Mouse (Mus musculus): ENCODE measurements around the gene Sirpa. TPM values are rescaled to one million over a fixed set of nuclear protein-coding genes. Genes with fewer than 3 reads are reported as not detected.

The Sirpa gene
- polyA plus RNA-seq, 1 experiment from 2014 or later = 39.8 TPM

DNA sequence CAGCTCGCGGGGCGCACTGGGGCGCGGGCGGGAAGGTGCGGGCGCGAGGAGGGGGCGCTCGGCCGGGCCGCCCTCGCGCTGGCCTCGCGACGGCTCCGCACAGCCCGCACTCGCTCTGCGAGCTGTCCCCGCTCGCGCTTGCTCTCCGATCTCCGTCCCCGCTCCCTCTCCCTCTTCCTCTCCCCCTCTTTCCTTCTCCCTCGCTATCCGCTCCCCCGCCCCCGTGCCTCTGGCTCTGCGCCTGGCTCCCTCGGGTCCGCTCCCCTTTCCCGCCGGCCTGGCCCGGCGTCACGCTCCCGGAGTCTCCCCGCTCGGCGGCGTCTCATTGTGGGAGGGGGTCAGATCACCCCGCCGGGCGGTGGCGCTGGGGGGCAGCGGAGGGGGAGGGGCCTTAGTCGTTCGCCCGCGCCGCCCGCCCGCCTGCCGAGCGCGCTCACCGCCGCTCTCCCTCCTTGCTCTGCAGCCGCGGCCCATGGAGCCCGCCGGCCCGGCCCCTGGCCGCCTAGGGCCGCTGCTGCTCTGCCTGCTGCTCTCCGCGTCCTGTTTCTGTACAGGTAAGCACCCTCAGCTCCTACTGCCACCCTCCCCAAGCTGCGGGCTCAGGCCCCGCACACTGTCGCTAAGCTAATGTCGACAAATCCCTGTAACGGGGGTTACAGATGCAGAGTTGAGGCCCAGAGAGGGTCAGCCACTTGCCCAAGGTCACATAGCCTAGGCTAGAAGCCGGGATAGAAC lies 673 bp downstream of the Sirpa start:
- Histone ChIP-seq H3K9ac (replicated peaks; ENCODE audit: low read depth, low read length) (peak overlapping the region; percentile 85), H3K27ac (ENCODE audit: low read depth, low read length) (peak overlapping the region; percentile 87), H3K4me2 (ENCODE audit: low read depth, low read length) (peak overlapping the region; percentile 93), H3K27me3 (ENCODE audit: control insufficient read depth, insufficient read depth, low read length) (0 out of 2 replicates have a peak, but pooled peaks cover 2% of the 10 kb centered on the region), H3K36me3 (ENCODE audit: control insufficient read depth, insufficient read depth, low read length) (no peaks in the 10 kb centered on the region), H3K4me3 (ENCODE audit: low read depth, low read length) (peak overlapping the region; percentile 77), H3K9me3 (ENCODE audit: control insufficient read depth, low read length) (no peaks in the 10 kb centered on the region), H3K4me1 (ENCODE audit: control insufficient read depth, insufficient read depth, low read length) (peaks cover 17% of the 10 kb centered on the region)
- WGBS = under 1% methylated on average over 55 of the region's 77 CpGs
- peak; percentile 84 for ATAC-seq (ENCODE audit: low read depth)

DNA sequence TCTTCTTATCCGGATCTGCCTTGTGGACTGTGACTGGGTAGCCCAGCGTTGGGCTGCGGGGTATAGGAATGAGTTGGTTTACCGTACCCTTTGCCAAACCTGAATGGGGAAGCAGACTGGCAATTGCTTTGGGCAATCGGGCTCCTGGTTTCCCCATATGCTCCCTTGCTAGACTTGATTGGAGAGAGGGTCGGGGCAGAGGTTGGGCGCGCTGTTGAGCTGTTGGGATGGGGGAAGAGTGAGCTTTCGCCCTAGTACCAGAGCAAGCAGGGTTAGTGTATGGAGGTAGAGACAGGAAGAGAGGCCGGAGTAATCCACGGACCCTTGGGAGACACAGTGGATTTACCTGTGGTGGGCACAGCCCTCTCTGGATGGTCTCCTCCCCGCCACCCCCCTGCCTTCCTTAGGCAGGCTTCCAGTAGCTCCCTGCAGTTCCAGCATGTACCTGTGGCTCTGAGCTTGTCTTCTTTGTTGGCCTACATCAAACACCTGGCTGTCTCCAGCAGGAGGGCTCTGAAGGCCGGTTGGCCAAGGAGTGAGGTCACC lies 1.3 kb downstream of the Sirpa start:
- Histone ChIP-seq H3K27ac (ENCODE audit: low read depth, low read length) (peak overlapping the region; percentile 87), H3K36me3 (ENCODE audit: control insufficient read depth, insufficient read depth, low read length) (no peaks in the 10 kb centered on the region), H3K4me3 (ENCODE audit: low read depth, low read length) (peak overlapping the region; percentile 77), H3K4me2 (ENCODE audit: low read depth, low read length) (peak overlapping the region; percentile 93), H3K27me3 (ENCODE audit: control insufficient read depth, insufficient read depth, low read length) (0 out of 2 replicates have a peak, but pooled peaks cover 2% of the 10 kb centered on the region), H3K4me1 (ENCODE audit: control insufficient read depth, insufficient read depth, low read length) (peaks cover 17% of the 10 kb centered on the region), H3K9me3 (ENCODE audit: control insufficient read depth, low read length) (no peaks in the 10 kb centered on the region), H3K9ac (replicated peaks; ENCODE audit: low read depth, low read length) (peak overlapping the region; percentile 85)
- ATAC-seq (ENCODE audit: low read depth) = peak; percentile 0
- 5% methylated on average over 13 of the region's 13 CpGs for WGBS

DNA sequence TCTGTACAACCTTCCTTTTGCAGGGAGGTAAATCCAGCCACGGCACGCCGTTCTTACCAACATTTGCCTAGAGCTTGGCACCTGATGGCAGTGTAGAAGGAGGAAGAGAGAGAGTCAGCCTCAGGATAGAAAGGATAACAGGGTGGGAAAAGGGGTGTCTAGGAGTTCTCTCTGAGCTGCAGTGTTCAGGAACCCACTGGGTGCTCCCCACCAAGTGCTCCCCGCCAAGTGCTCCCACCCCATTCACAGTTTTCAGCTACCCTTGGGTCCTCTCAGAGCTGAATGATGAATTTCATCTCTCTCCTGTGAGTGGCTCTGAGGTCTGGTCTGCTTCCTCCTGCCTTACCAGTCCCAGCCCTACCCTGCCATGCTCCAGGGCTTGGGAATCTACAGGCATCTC lies 1.9 kb downstream of the Sirpa start:
- H3K4me3 ChIP-seq (ENCODE audit: low read depth, low read length) = peak overlapping the region; percentile 77; the same call in 1 of the 2 replicates
- H3K27me3 ChIP-seq (ENCODE audit: control insufficient read depth, insufficient read depth, low read length) = 0 out of 2 replicates have a peak, but pooled peaks cover 2% of the 10 kb centered on the region
- 65% methylated on average over 4 of the region's 4 CpGs for WGBS
- ATAC-seq (ENCODE audit: low read depth) = no peak
- no peaks in the 10 kb centered on the region for H3K36me3 ChIP-seq (ENCODE audit: control insufficient read depth, insufficient read depth, low read length)
- H3K27ac ChIP-seq (ENCODE audit: low read depth, low read length) = no peak overlapping the region
- no peak overlapping the region; the same call in 1 of the 2 replicates for H3K9ac ChIP-seq (replicated peaks; ENCODE audit: low read depth, low read length)
- H3K9me3 ChIP-seq (ENCODE audit: control insufficient read depth, low read length) = no peaks in the 10 kb centered on the region
- H3K4me1 ChIP-seq (ENCODE audit: control insufficient read depth, insufficient read depth, low read length) = peaks cover 17% of the 10 kb centered on the region
- H3K4me2 ChIP-seq (ENCODE audit: low read depth, low read length) = peak overlapping the region; percentile 93

DNA sequence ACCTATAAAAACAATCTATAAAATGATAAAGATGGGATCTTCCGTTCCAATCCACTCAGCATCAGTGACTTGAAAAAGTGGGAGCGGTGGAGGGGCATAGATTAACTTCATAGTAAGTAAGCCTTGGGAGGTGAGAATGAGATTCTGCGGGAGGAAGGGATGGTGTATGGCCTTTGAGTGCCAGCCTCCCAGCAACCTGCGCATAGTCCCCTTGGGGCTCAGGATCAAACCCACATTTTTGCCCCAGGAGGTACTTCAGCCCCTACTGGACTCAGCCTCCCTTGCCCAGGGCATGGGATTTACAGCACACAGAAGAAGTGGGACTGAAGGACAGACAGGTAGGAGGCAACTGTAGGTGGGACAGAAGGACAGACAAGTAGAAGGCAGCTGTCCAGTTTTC lies 2.6 kb downstream of the Sirpa start:
- Histone ChIP-seq H3K4me3 (ENCODE audit: low read depth, low read length) (no peak overlapping the region), H3K36me3 (ENCODE audit: control insufficient read depth, insufficient read depth, low read length) (no peaks in the 10 kb centered on the region), H3K27ac (ENCODE audit: low read depth, low read length) (no peak overlapping the region), H3K9ac (replicated peaks; ENCODE audit: low read depth, low read length) (no peak overlapping the region), H3K4me2 (ENCODE audit: low read depth, low read length) (no peak overlapping the region), H3K4me1 (ENCODE audit: control insufficient read depth, insufficient read depth, low read length) (peaks cover 17% of the 10 kb centered on the region), H3K27me3 (ENCODE audit: control insufficient read depth, insufficient read depth, low read length) (0 out of 2 replicates have a peak, but pooled peaks cover 2% of the 10 kb centered on the region), H3K9me3 (ENCODE audit: control insufficient read depth, low read length) (no peaks in the 10 kb centered on the region)
- ATAC-seq (ENCODE audit: low read depth) = no peak
- 79% methylated on average over 4 of the region's 4 CpGs for WGBS

DNA sequence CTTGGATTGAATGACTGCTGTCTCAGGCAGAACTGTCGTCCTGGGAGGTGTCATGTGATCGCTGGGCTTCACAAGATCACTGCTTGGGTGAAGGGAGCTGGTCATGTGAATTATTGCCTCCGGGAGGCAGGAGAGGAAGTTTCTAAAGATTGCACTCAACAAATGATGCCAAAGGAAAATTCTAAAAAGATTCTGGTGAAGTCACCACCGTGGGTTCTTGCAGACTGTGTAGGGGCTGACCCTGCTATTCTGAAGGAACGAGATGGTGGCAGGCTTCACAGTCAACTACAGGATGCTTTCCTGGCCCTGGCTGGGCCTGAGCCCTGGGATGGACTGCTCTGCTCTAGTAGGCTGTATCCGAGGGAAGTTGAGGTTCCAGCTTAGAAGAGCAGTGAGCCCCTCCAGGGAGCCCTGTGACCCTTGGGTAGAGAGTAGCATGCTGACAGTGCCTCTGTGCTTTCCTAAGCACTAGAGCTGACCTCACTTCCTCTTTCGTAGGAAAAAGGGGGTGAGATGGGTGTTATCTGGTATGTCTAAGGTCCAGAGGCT lies 3.1 kb downstream of the Sirpa start:
- Histone ChIP-seq H3K36me3 (ENCODE audit: control insufficient read depth, insufficient read depth, low read length) (no peaks in the 10 kb centered on the region), H3K9ac (replicated peaks; ENCODE audit: low read depth, low read length) (no peak overlapping the region), H3K9me3 (ENCODE audit: control insufficient read depth, low read length) (no peaks in the 10 kb centered on the region), H3K27ac (ENCODE audit: low read depth, low read length) (no peak overlapping the region), H3K4me3 (ENCODE audit: low read depth, low read length) (no peak overlapping the region), H3K4me1 (ENCODE audit: control insufficient read depth, insufficient read depth, low read length) (peaks cover 17% of the 10 kb centered on the region), H3K27me3 (ENCODE audit: control insufficient read depth, insufficient read depth, low read length) (0 out of 2 replicates have a peak, but pooled peaks cover 2% of the 10 kb centered on the region), H3K4me2 (ENCODE audit: low read depth, low read length) (no peak overlapping the region)
- no peak for ATAC-seq (ENCODE audit: low read depth)
- WGBS = 58% methylated on average over 7 of the region's 7 CpGs

DNA sequence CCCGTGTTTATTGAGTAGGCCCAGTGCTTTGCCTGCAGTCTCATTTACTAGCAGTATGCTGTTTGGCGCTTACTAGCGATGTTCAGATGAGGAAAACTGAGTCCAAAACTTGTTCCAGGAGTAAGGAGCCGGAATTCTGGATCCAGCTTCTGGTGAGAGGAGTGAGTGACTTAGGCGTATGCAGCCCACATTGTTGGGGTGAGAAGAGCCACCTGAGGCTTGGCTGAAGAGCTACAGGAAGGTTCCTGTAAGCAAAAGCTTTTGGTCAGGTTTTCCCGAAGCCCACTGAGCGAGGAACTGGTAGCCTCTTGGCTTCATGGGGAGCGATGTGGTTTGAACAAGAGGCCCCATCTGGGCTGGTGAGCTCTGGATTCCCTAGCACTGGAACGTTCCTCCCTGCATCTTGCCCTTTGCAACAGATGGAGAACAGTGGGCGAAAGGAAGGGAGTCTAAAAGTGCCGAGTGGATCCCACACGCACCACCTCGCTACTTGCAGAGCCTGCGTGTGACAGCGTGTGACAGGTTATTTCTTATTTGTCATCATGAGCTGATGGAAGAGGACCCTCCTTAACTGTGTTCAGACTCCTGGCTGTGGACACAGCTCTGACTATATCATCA lies 4.0 kb downstream of the Sirpa start:
- H3K27me3 ChIP-seq (ENCODE audit: control insufficient read depth, insufficient read depth, low read length) = 0 out of 2 replicates have a peak, but pooled peaks cover 2% of the 10 kb centered on the region
- H3K27ac ChIP-seq (ENCODE audit: low read depth, low read length) = no peak overlapping the region
- no peak overlapping the region for H3K9ac ChIP-seq (replicated peaks; ENCODE audit: low read depth, low read length)
- H3K4me1 ChIP-seq (ENCODE audit: control insufficient read depth, insufficient read depth, low read length) = peaks cover 17% of the 10 kb centered on the region
- WGBS = 88% methylated on average over 15 of the region's 15 CpGs
- H3K4me2 ChIP-seq (ENCODE audit: low read depth, low read length) = no peak overlapping the region
- no peak overlapping the region for H3K4me3 ChIP-seq (ENCODE audit: low read depth, low read length)
- no peak for ATAC-seq (ENCODE audit: low read depth)
- no peaks in the 10 kb centered on the region for H3K36me3 ChIP-seq (ENCODE audit: control insufficient read depth, insufficient read depth, low read length)
- no peaks in the 10 kb centered on the region for H3K9me3 ChIP-seq (ENCODE audit: control insufficient read depth, low read length)

DNA sequence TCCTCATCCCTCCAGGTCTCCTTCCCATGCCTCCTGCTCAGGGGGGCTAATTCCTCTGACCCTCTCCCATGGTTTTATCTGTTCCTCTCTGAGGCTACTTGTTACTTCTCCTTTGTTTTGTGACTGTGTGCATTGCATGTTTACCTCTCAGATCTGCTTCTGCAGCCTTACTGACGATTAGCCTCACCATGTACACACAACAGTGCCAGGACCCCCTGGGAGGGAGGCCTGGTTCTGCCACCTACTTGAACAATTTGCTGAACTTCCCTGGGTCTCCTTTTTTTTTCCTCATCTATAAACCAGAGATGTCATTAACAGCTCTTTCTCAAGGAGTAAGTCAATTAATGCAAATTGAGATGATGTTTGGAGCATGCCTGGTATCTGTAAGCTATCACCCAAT lies 4.9 kb downstream of the Sirpa start:
- Histone ChIP-seq H3K27me3 (ENCODE audit: control insufficient read depth, insufficient read depth, low read length) (0 out of 2 replicates have a peak, but pooled peaks cover 2% of the 10 kb centered on the region), H3K36me3 (ENCODE audit: control insufficient read depth, insufficient read depth, low read length) (no peaks in the 10 kb centered on the region), H3K9me3 (ENCODE audit: control insufficient read depth, low read length) (no peaks in the 10 kb centered on the region), H3K27ac (ENCODE audit: low read depth, low read length) (no peak overlapping the region), H3K9ac (replicated peaks; ENCODE audit: low read depth, low read length) (no peak overlapping the region), H3K4me1 (ENCODE audit: control insufficient read depth, insufficient read depth, low read length) (peaks cover 11% of the 10 kb centered on the region), H3K4me3 (ENCODE audit: low read depth, low read length) (no peak overlapping the region), H3K4me2 (ENCODE audit: low read depth, low read length) (no peak overlapping the region)
- 51% methylated on average over 1 of the region's 1 CpGs for WGBS
- no peak for ATAC-seq (ENCODE audit: low read depth)

DNA sequence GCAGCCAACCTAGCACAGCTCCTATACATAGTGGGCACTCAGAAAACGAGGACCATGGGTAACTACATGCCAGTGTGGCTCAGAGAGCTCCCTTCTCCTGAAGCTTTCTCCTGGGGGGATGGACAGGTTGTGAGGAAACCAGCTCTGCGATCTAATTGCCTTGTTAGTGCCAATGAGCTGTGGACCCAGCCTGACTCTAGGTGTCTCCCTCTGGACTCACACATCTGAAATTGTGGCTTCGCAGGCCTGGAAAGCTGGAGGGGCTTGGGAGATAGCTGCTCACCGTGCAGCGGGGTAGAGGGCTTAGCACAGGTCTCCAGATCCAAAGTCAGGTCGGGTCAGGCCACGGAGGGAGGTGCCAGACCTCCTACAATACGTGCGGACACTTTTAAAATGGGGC lies 5.5 kb downstream of the Sirpa start:
- no peak overlapping the region for H3K9ac ChIP-seq (replicated peaks; ENCODE audit: low read depth, low read length)
- ATAC-seq (ENCODE audit: low read depth) = no peak
- peaks cover 11% of the 10 kb centered on the region for H3K4me1 ChIP-seq (ENCODE audit: control insufficient read depth, insufficient read depth, low read length)
- no peaks in the 10 kb centered on the region for H3K9me3 ChIP-seq (ENCODE audit: control insufficient read depth, low read length)
- H3K27ac ChIP-seq (ENCODE audit: low read depth, low read length) = no peak overlapping the region
- no peaks in the 10 kb centered on the region for H3K36me3 ChIP-seq (ENCODE audit: control insufficient read depth, insufficient read depth, low read length)
- 76% methylated on average over 9 of the region's 9 CpGs for WGBS
- H3K27me3 ChIP-seq (ENCODE audit: control insufficient read depth, insufficient read depth, low read length) = 0 out of 2 replicates have a peak, but pooled peaks cover 2% of the 10 kb centered on the region
- no peak overlapping the region for H3K4me3 ChIP-seq (ENCODE audit: low read depth, low read length)
- no peak overlapping the region for H3K4me2 ChIP-seq (ENCODE audit: low read depth, low read length)

Measured in neural tube, embryonic 14.5 days (tissue).